Mouse (Mus musculus) monocyte, adult 59 days (primary cell): ENCODE measurements around the gene Dynlrb2. TPM values are rescaled to one million over a fixed set of nuclear protein-coding genes. Genes with fewer than 3 reads are reported as not detected.

Experiments used
- total RNA-seq, 2 experiments: library from RNA; stranded (reverse); gene quantifications; one replicate each; pipeline ENCODE4 v1.2.4; 2023

The Dynlrb2 gene
- total RNA-seq = not detected

GRCm38 (mm10) chr8:116504477-116505120 is at the start of gene Dynlrb2:
Gene Dynlrb2 (plus strand): TSS chr8:116504974.

Other genes with a start within 250 kb of the Dynlrb2 start
- gene Cdyl2, start 228.0 kb downstream of the Dynlrb2 start, total RNA-seq = 10 to 100 TPM in 1 of 2 experiments, 1 to 10 TPM in 1; 8.7 to 10.2 TPM